Mouse (Mus musculus): ENCODE measurements around the gene Bckdha. TPM values are rescaled to one million over a fixed set of nuclear protein-coding genes. Genes with fewer than 3 reads are reported as not detected.

The Bckdha gene
- total RNA-seq (2014; fragmentation: Nextera tagmentation) (20.2 and 27.4 TPM in 2 replicates), total RNA-seq (2017) (22.6 and 25.8 TPM in 2 replicates)

DNA sequence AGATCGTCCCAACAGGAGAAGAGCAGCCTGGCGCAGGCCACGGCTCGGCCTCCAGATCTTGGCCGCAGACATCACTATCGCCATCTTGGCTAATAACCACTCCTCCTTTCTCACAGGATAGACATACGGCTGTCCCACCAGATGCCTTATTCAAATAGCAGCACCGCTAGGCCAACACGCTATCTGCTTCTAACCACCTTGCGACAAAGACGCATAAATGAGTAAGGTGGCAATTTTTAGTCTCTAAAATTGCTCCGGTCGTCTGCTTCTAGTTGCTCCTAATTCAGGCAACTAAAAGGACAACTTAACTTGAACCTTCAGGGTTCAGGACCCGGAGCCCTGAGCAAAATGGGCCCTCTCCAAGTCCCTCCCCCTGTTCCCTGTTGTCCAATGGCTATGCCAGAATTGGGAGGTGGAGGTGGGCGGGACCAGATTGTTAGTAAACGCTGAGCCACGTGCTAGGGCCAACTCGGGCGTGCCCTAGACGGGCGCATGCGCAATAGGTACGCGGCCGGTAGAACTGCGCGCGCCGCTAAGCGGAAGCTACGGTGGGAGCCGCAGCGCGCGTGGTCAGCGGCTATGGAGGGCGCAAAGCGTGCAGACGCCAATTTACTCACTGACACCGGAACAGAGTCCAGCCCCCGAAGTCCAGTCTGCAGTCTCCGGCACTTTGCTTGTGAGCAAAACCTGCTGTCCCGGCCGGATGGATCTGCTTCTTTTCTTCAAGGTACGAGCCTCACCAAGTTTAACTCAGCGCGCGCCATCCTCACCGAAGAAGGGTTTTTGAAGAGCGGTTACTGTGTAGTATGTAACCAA is at the start of gene Bckdha, which contains the start of gene Exosc5:
Gene Bckdha (minus strand): TSS at position 325 of the 816 bp plus-strand sequence.
Gene Exosc5 (plus strand): TSS at position 508 of the 816 bp plus-strand sequence.
- ATAC-seq (replicated peaks; ENCODE audit: low FRiP score, low TSS enrichment, poor library complexity, severe bottlenecking) = peak; percentile 93

- ATAC-seq (replicated peaks; ENCODE audit: low FRiP score, low TSS enrichment, poor library complexity, severe bottlenecking) = no peak
Observed at GRCm38 (mm10) chr7:25707581-25708292, 49.0 kb upstream of the Bckdha start.

DNA sequence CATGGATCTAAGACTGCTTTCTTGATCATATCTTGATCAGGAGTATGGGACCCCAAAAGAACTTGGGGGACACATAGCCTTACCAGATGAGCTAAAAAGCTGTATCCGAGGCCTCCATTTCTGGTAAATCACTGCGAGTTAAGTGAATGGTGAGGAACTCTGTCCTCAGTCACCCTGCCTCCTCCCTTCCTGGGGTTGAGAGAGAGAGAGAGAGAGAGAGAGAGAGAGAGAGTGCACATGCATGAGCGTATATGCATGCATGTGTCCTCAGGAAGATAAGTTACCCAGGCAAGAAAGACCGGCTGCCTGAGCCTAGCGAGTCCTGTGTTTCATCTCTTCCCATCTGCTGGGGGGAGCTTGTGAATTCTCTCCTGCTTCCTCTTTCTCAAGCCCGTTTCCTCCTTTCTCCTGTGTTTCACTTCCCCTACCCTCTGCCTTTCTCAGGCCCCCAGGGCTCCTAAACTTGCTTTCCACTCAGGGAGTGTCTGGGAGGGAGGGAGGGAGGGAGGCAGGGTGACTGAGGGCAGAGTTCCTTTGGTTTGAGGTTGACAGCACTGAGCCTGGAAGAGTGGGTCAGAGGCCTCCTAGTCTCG is 47.9 kb upstream of the Bckdha start:
- no peak for ATAC-seq (replicated peaks; ENCODE audit: low FRiP score, low TSS enrichment, poor library complexity, severe bottlenecking)

GRCm38 (mm10) chr7:25705801-25706251 is 47.0 kb upstream of the Bckdha start:
- no peak for ATAC-seq (replicated peaks; ENCODE audit: low FRiP score, low TSS enrichment, poor library complexity, severe bottlenecking)

- no peak for ATAC-seq (replicated peaks; ENCODE audit: low FRiP score, low TSS enrichment, poor library complexity, severe bottlenecking)
Observed at GRCm38 (mm10) chr7:25704716-25705364, 46.1 kb upstream of the Bckdha start.

DNA sequence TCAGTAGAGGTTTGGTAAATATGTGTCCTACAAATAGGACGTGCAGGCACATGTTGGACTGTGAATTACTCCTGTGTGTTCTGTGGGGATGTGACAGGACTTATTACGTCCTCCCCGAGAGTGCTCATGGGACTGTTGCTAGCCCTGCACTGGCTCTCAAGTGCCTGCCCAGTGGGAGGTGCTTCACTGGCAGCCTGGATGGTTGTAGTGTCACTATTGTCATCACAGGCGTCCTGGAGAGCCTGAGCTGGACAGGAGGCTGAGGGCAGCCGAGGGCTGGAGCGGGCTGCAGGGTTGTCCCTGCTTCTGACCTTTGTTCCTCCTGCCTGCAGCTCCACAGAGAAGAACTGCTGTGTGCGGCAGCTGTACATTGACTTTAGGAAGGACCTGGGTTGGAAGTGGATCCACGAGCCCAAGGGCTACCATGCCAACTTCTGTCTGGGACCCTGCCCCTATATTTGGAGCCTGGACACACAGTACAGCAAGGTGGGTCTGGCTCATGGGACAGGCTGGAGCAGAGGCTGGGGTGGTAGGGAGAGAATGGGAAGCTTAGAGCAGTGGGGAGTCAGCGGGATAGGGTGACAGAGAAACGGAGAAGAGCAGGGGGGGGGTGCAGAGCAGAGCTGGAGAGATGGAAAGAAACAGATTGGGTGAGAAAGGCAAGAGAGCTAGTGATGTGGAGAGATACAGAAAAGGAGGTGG is 45.2 kb upstream of the Bckdha start:
- ATAC-seq (replicated peaks; ENCODE audit: low FRiP score, low TSS enrichment, poor library complexity, severe bottlenecking) = no peak

- ATAC-seq (replicated peaks; ENCODE audit: low FRiP score, low TSS enrichment, poor library complexity, severe bottlenecking) = no peak
Observed at GRCm38 (mm10) chr7:25702350-25702749, 43.6 kb upstream of the Bckdha start.

GRCm38 (mm10) chr7:25700732-25701131 is 42.0 kb upstream of the Bckdha start:
- ATAC-seq (replicated peaks; ENCODE audit: low FRiP score, low TSS enrichment, poor library complexity, severe bottlenecking) = no peak

DNA sequence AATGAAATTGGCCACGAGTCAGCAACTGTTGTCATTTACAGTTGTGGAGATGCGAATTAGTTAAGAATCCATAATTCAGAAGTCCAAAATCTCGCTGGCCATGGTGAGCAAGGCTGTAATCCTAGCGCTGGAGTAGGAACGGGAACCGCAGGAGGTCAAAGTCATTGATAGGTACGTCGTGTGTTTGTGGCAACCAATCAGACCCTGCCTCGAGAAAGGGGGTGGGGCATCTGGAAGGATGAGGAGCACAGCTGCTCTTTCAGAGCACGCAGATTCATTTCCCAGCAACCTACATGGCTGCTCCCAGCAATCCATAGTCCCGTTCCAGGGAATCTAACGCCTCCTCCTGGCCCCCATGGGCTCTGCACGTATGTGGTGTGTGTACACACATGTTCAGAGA is 41.1 kb upstream of the Bckdha start:
- ATAC-seq (replicated peaks; ENCODE audit: low FRiP score, low TSS enrichment, poor library complexity, severe bottlenecking) = no peak

DNA sequence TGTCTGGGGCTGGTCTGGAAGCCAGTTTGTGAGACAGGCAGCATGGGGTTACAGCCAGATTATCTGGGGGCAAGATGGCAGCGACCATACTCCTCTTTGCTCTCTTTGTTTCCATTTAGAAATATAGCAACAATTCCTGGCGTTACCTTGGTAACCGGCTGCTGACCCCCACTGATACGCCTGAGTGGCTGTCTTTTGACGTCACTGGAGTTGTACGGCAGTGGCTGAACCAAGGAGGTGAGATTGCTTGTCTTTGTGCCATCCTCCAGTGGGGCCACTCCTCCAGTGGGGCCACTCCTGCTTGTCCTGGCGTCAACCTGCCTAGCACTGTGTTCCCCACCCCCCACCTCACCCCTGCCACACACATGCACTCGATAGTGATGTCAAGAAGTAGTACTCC is 35.3 kb upstream of the Bckdha start:
- no peak for ATAC-seq (replicated peaks; ENCODE audit: low FRiP score, low TSS enrichment, poor library complexity, severe bottlenecking)

DNA sequence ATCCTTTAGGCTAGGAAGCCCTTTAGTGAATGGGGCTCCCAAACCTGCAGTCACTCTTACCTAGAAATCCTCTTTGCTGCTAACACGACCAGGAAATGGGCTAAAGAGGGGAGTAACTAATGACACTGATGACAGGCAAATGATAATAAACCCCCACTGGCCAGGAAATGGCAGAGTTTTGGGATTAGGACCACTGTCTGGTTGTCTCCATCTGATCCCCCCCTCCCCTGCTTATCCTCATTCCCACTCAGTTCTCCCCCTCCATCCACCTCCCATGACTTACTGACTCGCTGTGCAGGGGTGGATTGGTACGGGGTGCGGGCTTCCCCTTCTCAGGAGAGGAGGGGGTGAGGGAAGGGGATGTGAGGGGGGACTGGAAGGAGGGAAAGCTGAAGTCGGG is 31.3 kb upstream of the Bckdha start:
- no peak for ATAC-seq (replicated peaks; ENCODE audit: low FRiP score, low TSS enrichment, poor library complexity, severe bottlenecking)

DNA sequence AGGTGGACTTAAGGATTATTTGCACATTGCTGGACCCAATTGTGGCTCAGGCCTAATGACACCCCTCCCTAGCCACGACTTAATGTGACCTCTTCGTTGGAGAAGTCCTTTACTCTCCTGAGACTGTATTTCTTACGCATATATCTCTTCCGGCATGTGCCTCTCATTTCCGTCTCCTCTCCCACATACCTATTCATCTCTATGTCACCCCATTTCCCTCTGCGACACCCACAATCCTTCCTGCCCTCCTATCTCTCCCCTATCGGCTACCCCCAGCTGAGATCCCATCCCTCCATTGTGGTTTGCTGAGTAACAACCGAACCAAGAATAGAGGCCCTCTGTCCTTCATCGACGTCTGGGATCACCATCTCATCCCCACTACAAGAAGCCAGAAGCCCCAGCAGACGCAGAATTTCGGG is 30.8 kb upstream of the Bckdha start:
- peak; percentile 34 for ATAC-seq (replicated peaks; ENCODE audit: low FRiP score, low TSS enrichment, poor library complexity, severe bottlenecking)

GRCm38 (mm10) chr7:25688810-25689586 is 30.2 kb upstream of the Bckdha start:
- ATAC-seq (replicated peaks; ENCODE audit: low FRiP score, low TSS enrichment, poor library complexity, severe bottlenecking) = peak; percentile 71

GRCm38 (mm10) chr7:25687811-25688401 is 29.1 kb upstream of the Bckdha start:
- ATAC-seq (replicated peaks; ENCODE audit: low FRiP score, low TSS enrichment, poor library complexity, severe bottlenecking) = no peak

GRCm38 (mm10) chr7:25686680-25687531 is 28.1 kb upstream of the Bckdha start, which contains the start of gene Tgfb1:
Tgfb1 (plus strand) TSS chr7:25687002.
- ATAC-seq (replicated peaks; ENCODE audit: low FRiP score, low TSS enrichment, poor library complexity, severe bottlenecking) = peak; percentile 23

DNA sequence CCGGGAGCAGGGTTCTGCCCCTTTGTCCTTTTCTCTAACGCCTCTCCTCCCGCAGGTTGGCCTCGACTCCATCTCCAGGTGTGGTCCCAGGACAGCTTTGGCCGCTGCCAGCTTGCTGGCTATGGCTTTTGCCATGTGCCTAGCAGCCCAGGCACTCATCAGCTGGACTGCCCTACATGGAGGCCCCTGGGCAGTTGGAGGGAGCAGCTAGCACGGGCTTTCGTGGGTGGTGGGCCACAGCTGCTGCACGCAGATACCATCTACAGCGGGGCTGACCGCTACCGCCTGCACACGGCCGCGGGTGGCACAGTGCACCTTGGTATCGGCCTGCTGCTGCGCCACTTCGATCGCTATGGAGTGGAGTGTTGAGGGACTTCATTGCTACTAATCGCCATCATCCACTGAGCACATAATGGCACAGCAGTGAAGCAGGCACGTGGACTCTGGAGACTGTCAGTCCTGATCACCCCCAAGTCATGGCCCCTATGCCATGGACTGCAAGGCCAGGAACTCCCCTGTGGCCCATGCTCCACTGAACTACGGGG is 27.2 kb upstream of the Bckdha start:
- ATAC-seq (replicated peaks; ENCODE audit: low FRiP score, low TSS enrichment, poor library complexity, severe bottlenecking) = no peak

DNA sequence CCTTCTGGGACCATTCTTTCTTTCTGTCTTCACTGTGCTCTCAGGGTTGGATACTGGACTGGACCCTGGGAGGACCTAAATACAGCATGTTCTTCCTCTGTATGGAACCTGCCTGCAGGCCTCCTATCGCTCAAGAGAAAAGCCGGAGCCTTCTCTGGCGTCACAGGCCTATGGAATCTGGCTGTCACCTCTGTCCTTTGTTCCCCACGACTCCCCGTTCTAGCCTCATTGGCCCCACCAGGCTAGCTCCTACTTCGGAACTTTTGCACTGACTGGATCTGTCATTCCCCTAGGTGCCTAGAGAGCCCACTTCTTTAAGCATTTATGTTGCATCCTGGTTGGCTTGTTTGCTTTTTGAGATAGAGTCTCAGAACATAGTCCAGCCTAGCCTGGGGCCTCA is 25.9 kb upstream of the Bckdha start:
- no peak for ATAC-seq (replicated peaks; ENCODE audit: low FRiP score, low TSS enrichment, poor library complexity, severe bottlenecking)
